Mouse (Mus musculus) C2C12 (cell line): ENCODE results near the gene Tnks2.

Experiments
- CEBPB ChIP-seq: IDR thresholded peaks from one replicate; pipeline ENCODE4 v1.6.1; 2011; ENCODE audit warnings: low read depth, mild to moderate bottlenecking, control low read depth, moderate library complexity
- CTCF ChIP-seq: IDR thresholded peaks from one replicate; pipeline ENCODE4 v1.5.1; 2011; ENCODE audit not compliant: control insufficient read depth, insufficient read depth, insufficient read length
- MAX ChIP-seq: IDR thresholded peaks from one replicate; pipeline ENCODE4 v1.6.1; 2011; ENCODE audit warnings: mild to moderate bottlenecking, control low read depth
- MYOG ChIP-seq: IDR thresholded peaks from one replicate; pipeline ENCODE4 v1.6.1; 2011; ENCODE audit not compliant: control insufficient read depth, insufficient read length; ENCODE audit errors: extremely low read depth
- USF1 ChIP-seq: IDR thresholded peaks from one replicate; pipeline ENCODE4 v1.6.1; 2011; ENCODE audit warnings: low read depth, mild to moderate bottlenecking, control low read depth, moderate library complexity

- TF ChIP-seq CTCF (no peak), CEBPB (no peak), USF1 (no peak), MAX (no peak), MYOG (no peak)
Observed at GRCm38 (mm10) chr19:36815396-36816271, 18.4 kb upstream of the Tnks2 start.
